Mouse (Mus musculus) hindbrain, postnatal 0 days (tissue): Measurements from ENCODE around the gene Akr1c19. TPM values are rescaled to one million over a fixed set of nuclear protein-coding genes. Genes with fewer than 3 reads are reported as not detected.
"Not testable (repeated sequence)": the region's sequence is repeated elsewhere in the genome, so short reads cannot be mapped to it uniquely, and the experiment has no call there.

Experiments used
- ATAC-seq: fragments of 200-750 bp; cut with Nextera tagmentation; 2 replicates; pipeline ENCODE4 v1.8.0; 2017; ENCODE audit warnings: mild to moderate bottlenecking, moderate TSS enrichment, moderate library complexity
- DNase-seq: peaks from one replicate; pipeline ENCODE4 v3.0.0-alpha.2; 2015; ENCODE audit warnings: low spot score
- H3K27ac ChIP-seq: fragments of 300-500 bp; sonication (generic); 2 replicates; pipeline ENCODE4 v1.5.1; 2014; ENCODE audit warnings: mild to moderate bottlenecking
- H3K27me3 ChIP-seq: fragments of 300-500 bp; sonication (generic); 2 replicates; pipeline ENCODE4 v1.6.1; 2014; ENCODE audit warnings: low read length, mixed read lengths; ENCODE audit not compliant: insufficient read depth
- H3K36me3 ChIP-seq: fragments of 300-500 bp; sonication (generic); 2 replicates; pipeline ENCODE4 v1.6.1; 2014; ENCODE audit warnings: low read length, mixed read lengths; ENCODE audit not compliant: insufficient read depth
- H3K4me1 ChIP-seq: fragments of 300-500 bp; sonication (generic); 2 replicates; pipeline ENCODE4 v1.6.1; 2014; ENCODE audit warnings: antibody characterized with exemption, low read length, mixed read lengths; ENCODE audit not compliant: insufficient read depth
- H3K4me2 ChIP-seq: fragments of 300-500 bp; sonication (generic); 2 replicates; pipeline ENCODE4 v1.6.1; 2014; ENCODE audit warnings: low read depth, mild to moderate bottlenecking, low read length, moderate library complexity, mixed read lengths
- H3K4me3 ChIP-seq: fragments of 300-500 bp; sonication (generic); 2 replicates; pipeline ENCODE4 v1.5.1; 2014; ENCODE audit warnings: low read length
- H3K9ac ChIP-seq: fragments of 300-500 bp; sonication (generic); replicated peaks from 2 replicates; pipeline ENCODE4 v1.6.1; 2014; ENCODE audit warnings: mild to moderate bottlenecking, low read length, moderate library complexity, mixed read lengths
- H3K9me3 ChIP-seq: fragments of 300-500 bp; sonication (generic); 2 replicates; pipeline ENCODE4 v1.6.1; 2016; ENCODE audit warnings: low read length, mixed read lengths
- CTCF ChIP-seq: IDR thresholded peaks from 2 replicates; pipeline ENCODE4 v1.5.1; 2016; ENCODE audit warnings: antibody characterized with exemption, control low read depth, low read depth
- WGBS: fragments of 180-500 bp; shearing (Covaris S2); extraction: QIAGEN DNeasy Blood & Tissue Kit; methylation state at CpG from one replicate; pipeline ENCODE4 v1.1.7; 2014; 5-methylcytosine and 5-hydroxymethylcytosine counted together
- polyA plus RNA-seq: library from polyadenylated mRNA; unstranded; fragments of >200 nt; fragmentation: Nextera tagmentation; extraction: Ambion mirVana; gene quantifications from 2 replicates; pipeline ENCODE4 v1.2.1, GENCODE M21; 2015
- total RNA-seq: library from RNA; depleted of rRNA; stranded (reverse); fragments of >200 nt; gene quantifications from 2 replicates; pipeline ENCODE4 v1.2.3, GENCODE M21; 2014

Akr1c19 gene
- total and polyA plus RNA-seq, 2 experiments from 2014 or later, result 0.73 to 6.4 TPM

DNA sequence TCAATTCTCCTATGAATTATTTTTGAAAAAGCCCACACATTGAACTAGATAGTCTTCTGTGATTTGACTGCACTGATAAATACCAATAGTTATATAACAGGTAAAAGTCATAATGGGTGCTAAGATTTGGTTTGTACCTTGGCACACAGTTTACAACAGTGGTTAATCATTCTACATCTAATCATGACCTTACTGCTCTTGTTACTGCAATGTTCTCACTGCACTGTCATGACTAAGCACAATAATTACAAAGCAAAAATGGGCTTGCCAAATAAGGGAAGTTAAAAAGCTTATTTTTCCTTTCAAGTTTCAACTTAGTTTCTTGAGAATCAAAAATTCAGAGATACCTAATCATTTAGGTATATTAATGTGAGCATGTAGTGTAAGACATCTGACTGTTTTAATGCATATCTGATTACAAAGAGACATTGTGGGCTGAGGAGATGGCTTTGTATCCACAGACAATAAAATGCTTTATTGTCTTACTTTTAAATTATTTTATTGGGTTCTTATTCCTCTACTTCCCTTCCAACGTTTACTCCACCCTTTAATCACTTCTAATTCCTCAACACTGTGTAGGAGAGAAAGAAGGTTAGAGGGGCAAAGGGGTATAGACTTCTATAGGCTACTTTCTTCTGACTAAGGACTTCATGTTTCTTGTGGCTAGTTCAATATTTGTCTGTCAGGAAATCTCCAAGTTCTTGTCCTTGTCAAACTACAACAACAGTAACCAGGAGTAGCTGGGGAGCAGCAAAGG lies 22.2 kb upstream of the Akr1c19 start:
- DNase-seq, result no peak
- Histone ChIP-seq H3K9ac (no peak overlapping the region), H3K4me2 (no peak overlapping the region), H3K27ac (no peak overlapping the region), H3K9me3 (no peaks in the 10 kb centered on the region), H3K4me3 (no peak overlapping the region), H3K36me3 (no peaks in the 10 kb centered on the region), H3K4me1 (no peaks in the 10 kb centered on the region), H3K27me3 (no peaks in the 10 kb centered on the region)
- no peak for TF ChIP-seq CTCF
- ATAC-seq, result no peak
- 47% methylated on average over 1 of the region's 1 CpGs for WGBS

DNA sequence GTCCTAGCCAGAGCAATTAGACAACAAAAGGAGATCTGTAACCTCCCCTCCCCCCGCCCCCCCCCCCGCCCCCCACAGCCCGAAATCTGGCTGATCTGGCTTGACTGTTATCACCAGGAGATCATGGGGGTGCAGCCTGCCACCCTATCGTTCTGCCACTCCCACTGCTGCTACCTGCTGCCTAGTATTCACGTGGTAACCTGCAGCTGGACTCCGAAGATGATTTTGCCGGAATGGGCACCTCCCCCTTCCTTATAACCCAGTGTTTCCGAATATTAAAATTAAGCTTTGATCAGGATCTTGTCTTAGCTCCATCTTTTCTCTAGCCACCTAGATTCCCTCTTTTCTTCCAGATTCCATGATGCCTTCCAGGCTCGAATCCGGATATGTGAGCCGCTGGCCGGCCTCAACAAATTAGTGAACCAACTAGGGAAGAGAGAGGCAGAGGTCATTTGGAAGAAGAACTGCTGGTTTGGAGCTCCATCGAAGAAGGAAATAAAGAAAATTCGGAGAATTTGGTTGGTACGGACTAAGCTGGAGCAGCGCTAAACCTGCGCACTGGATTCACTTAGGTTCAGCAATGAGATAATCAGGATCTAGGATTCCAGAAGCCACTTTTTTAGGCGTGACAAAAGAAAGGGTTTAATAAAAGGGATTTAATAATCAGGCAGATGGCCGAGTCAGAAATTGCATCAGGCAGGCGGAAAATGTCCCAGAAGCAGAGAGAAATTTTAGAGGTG lies 16.8 kb upstream of the Akr1c19 start:
- 77% methylated on average over 17 of the region's 20 CpGs for WGBS
- H3K9ac ChIP-seq, result no peak overlapping the region
- H3K4me2 ChIP-seq, result no peak overlapping the region
- no peaks in the 10 kb centered on the region for H3K36me3 ChIP-seq
- no peaks in the 10 kb centered on the region for H3K27me3 ChIP-seq
- DNase-seq, result peak; percentile 1
- H3K4me1 ChIP-seq, result no peaks in the 10 kb centered on the region
- TF ChIP-seq CTCF, result no peak
- no peaks in the 10 kb centered on the region for H3K9me3 ChIP-seq
- ATAC-seq, result no peak
- no peak overlapping the region for H3K4me3 ChIP-seq
- no peak overlapping the region for H3K27ac ChIP-seq

DNA sequence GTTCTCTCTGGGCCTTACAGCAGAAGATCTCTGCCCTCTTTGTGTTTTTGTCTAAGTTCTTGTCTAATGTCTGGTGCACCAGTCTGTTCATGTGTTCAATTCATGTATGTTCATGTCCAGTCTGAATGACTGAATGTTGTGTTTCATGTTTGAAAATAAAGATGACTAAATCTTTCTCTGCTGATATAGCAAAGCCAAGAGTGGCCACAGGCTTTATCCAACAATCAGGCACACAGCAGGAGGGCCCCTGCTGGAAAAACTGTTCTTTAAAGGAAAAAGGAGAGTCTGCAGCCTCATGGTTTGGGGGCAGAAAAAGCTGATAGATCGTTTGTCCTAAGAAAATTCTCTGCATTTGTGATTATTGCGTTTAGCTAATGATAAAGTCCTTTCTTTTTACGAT lies 16.2 kb upstream of the Akr1c19 start:
- no peaks in the 10 kb centered on the region for H3K4me1 ChIP-seq
- H3K27me3 ChIP-seq, result no peaks in the 10 kb centered on the region
- H3K4me3 ChIP-seq, result no peak overlapping the region
- 59% methylated on average over 3 of the region's 3 CpGs for WGBS
- DNase-seq (no peak), ATAC-seq (no peak)
- no peaks in the 10 kb centered on the region for H3K9me3 ChIP-seq
- no peak overlapping the region for H3K9ac ChIP-seq
- no peaks in the 10 kb centered on the region for H3K36me3 ChIP-seq
- H3K27ac ChIP-seq, result no peak overlapping the region
- TF ChIP-seq CTCF, result no peak
- no peak overlapping the region for H3K4me2 ChIP-seq

DNA sequence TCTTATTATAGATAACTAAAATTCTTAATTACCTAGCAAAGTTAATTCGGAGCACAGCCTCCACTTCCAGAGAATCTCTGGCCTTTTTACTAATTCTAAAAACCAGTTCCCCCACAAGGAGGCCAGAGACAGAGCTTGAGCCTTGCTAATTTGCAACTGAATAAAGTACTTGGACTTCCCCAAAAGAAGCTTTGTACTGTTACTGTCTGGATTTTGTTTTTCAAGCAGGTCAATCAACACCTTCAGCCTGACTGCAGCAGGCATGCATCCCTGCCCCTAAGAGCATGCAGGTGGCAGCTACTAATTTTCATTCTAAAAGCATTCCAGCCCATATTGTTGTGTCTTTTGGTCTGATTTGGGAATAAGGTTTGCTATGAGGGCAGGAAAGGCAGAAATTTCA lies 13.0 kb upstream of the Akr1c19 start:
- 94% methylated on average over 1 of the region's 1 CpGs for whole genome bisulfite sequencing
- H3K4me2 ChIP-seq, H3K27ac ChIP-seq, H3K9ac ChIP-seq, DNase-seq, H3K4me1 ChIP-seq, H3K4me3 ChIP-seq, H3K27me3 ChIP-seq, H3K36me3 ChIP-seq, ATAC-seq, H3K9me3 ChIP-seq: not testable (repeated sequence)

DNA sequence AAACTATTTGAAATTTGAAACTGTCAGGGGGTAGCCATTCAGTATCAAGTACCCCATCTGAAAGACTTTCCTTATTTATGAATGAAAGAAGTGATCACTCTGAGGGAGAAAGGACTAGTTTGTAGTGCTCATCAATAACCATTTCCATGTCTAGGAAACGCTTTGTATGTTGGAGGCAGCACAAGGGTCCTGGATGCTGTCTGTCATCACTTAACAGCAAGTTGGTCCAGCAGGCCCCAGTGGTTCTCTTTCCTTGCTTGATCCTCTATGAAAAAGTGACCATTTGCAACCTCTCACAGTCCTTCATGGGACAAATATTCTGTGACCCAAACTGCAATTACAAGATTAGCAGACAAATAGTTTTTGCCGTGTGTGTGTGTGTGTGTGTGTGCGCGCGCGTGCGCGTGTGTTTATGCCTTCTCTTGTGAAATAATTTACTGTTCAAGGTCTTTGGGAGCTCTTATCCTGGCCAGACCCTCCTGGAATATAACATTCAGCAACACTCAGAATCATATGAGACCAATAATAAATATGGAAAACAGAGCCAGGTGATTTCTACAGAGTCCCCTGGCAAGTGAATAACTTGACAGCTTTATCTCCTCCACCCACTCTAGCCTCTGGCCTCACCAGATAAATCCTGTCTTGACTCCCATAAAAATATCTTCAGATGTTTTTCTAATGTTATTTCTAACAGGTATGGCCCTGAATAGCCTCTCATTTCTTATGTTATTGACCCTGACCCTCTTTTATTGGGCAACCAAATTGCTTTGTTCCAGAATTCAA lies 2.5 kb downstream of the Akr1c19 start:
- no peak overlapping the region for H3K4me2 ChIP-seq
- 96% methylated on average over 8 of the region's 8 CpGs for WGBS
- H3K4me3 ChIP-seq, result no peak overlapping the region
- no peaks in the 10 kb centered on the region for H3K4me1 ChIP-seq
- no peaks in the 10 kb centered on the region for H3K27me3 ChIP-seq
- H3K27ac ChIP-seq, result no peak overlapping the region
- ATAC-seq (no peak), DNase-seq (no peak)
- no peak for TF ChIP-seq CTCF
- no peaks in the 10 kb centered on the region for H3K36me3 ChIP-seq
- no peak overlapping the region for H3K9ac ChIP-seq
- H3K9me3 ChIP-seq, result no peaks in the 10 kb centered on the region

DNA sequence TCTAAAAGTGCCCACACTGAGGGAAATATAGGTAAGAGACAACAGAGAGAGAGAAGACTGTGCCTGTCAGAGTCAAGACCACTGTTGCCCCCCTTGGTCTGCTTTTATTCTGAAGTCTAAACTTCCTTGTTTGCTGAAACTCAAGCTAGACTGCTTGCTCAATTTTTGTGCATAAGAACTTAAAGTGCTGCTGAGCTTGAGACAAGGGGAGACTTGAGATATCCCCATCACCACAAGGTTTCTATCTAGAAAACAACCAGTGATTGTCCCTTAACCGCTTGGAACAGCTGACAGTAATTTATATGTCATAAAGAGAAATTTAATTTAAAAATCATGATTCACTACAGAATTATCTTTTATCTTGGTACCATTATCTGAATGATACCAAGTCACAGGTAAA lies 4.6 kb downstream of the Akr1c19 start:
- Histone ChIP-seq H3K27me3 (no peaks in the 10 kb centered on the region), H3K9ac (no peak overlapping the region), H3K9me3 (no peaks in the 10 kb centered on the region), H3K4me2 (no peak overlapping the region), H3K27ac (no peak overlapping the region), H3K4me1 (no peaks in the 10 kb centered on the region), H3K36me3 (no peaks in the 10 kb centered on the region), H3K4me3 (no peak overlapping the region)
- ATAC-seq (no peak), DNase-seq (no peak)
- 89% methylated on average over 1 of the region's 1 CpGs for WGBS
- TF ChIP-seq CTCF, result no peak
